Mouse (Mus musculus) brown adipose tissue, adult 24 weeks (tissue): Measurements from ENCODE around the gene Antxrl. TPM values are rescaled to one million over a fixed set of nuclear protein-coding genes. Genes with fewer than 3 reads are reported as not detected.

Experiments used
- H3K27ac ChIP-seq: fragments of 200-500 bp; replicated peaks from 2 replicates; pipeline ENCODE4 v1.5.1; 2012; ENCODE audit warnings: low read depth, mild to moderate bottlenecking, low read length
- H3K4me1 ChIP-seq: fragments of 200-500 bp; 2 replicates; pipeline ENCODE4 v1.6.1; 2012; ENCODE audit warnings: low read length, mixed read lengths; ENCODE audit not compliant: control insufficient read depth, insufficient read depth, insufficient read length
- H3K4me3 ChIP-seq: fragments of 200-500 bp; 2 replicates; pipeline ENCODE4 v1.5.1; 2012; ENCODE audit warnings: low read depth, mild to moderate bottlenecking, low read length, moderate library complexity; ENCODE audit not compliant: insufficient read depth
- polyA plus RNA-seq: library from polyadenylated mRNA; stranded (reverse); fragments of >200 nt; gene quantifications from 2 replicates; pipeline ENCODE4 v1.2.4, GENCODE M21; 2012; ENCODE audit not compliant: missing spikeins, insufficient read depth, insufficient read length

Gene Antxrl
- polyA plus RNA-seq, 1 experiment, result not detected

DNA sequence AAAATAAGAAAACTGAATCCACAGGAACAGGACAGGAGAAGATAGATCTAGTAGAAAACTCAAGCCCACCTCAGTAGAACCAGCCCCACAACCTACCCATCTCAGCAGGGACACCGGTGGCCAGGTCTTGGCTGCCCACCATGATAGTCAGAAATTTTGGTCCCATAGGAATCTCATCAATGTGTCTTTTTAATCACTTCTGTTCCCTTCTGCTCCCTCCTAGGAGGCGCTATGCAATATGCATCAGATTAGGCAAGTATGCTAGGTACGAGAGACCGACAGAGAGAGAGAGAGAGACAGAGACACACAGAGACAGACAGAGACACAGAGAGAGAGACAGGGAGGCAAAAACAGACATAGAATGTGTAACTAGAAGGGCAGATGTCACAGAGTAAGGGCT lies 69.2 kb downstream of the Antxrl start:
- Histone ChIP-seq H3K27ac (no peak overlapping the region), H3K4me1 (no peaks in the 10 kb centered on the region), H3K4me3 (no peak overlapping the region)

Other genes with a start within 250 kb of the Antxrl start
- gene Gdf10, start 129.1 kb upstream of the Antxrl start, polyA plus RNA-seq, result 1.2 and 1.7 TPM in 2 replicates
- gene Gdf2, start 111.7 kb upstream of the Antxrl start, polyA plus RNA-seq, result not detected in 2 replicates
- gene Rbp3, start 98.7 kb upstream of the Antxrl start, polyA plus RNA-seq, result not detected in 2 replicates
- not detected in 2 replicates for gene Zfp488, start 73.9 kb upstream of the Antxrl start, polyA plus RNA-seq
- not detected in 2 replicates for gene Gm30083, start 37.5 kb upstream of the Antxrl start, polyA plus RNA-seq
- not detected in 2 replicates for gene Gm5460, start 35.9 kb upstream of the Antxrl start, polyA plus RNA-seq
- 2.2 and 4.6 TPM in 2 replicates for gene Anxa8, start 33.3 kb downstream of the Antxrl start, polyA plus RNA-seq
- gene A630023A22Rik, start 50.0 kb downstream of the Antxrl start, polyA plus RNA-seq, result not detected in 2 replicates
- not detected in 2 replicates for gene Npy4r, start 99.8 kb downstream of the Antxrl start, polyA plus RNA-seq
- gene Gprin2, start 148.9 kb downstream of the Antxrl start, polyA plus RNA-seq, result 0.12 and 1.2 TPM in 2 replicates
- 0.29 TPM in 1 of 2 replicates, not detected in the other for gene Syt15, start 166.9 kb downstream of the Antxrl start, polyA plus RNA-seq